Mouse (Mus musculus) heart, embryonic 11.5 days (tissue): ENCODE measurements around the gene Alcam. TPM values are rescaled to one million over a fixed set of nuclear protein-coding genes. Genes with fewer than 3 reads are reported as not detected.

Source experiments
- ATAC-seq: fragments of 200-750 bp; cut with Nextera tagmentation; replicated peaks from 2 replicates; pipeline ENCODE4 v1.8.0; 2017; ENCODE audit warnings: moderate library complexity; ENCODE audit not compliant: insufficient number of reproducible peaks, low FRiP score, low TSS enrichment
- H3K27ac ChIP-seq: fragments of 300-500 bp; sonication (generic); 2 replicates; pipeline ENCODE4 v1.5.1; 2014; ENCODE audit warnings: mild to moderate bottlenecking, low read depth, low read length
- H3K27me3 ChIP-seq: fragments of 300-500 bp; sonication (generic); 2 replicates; pipeline ENCODE4 v1.6.1; 2014; ENCODE audit warnings: mild to moderate bottlenecking, low read length, mixed read lengths; ENCODE audit not compliant: control insufficient read depth, insufficient read depth
- H3K36me3 ChIP-seq: fragments of 300-500 bp; sonication (generic); 2 replicates; pipeline ENCODE4 v1.6.1; 2014; ENCODE audit warnings: mild to moderate bottlenecking, low read length, moderate library complexity, mixed read lengths; ENCODE audit not compliant: control insufficient read depth, insufficient read depth
- H3K4me1 ChIP-seq: fragments of 300-500 bp; sonication (generic); 2 replicates; pipeline ENCODE4 v1.6.1; 2014; ENCODE audit warnings: low read length; ENCODE audit not compliant: control insufficient read depth, insufficient read depth
- H3K4me2 ChIP-seq: fragments of 300-500 bp; sonication (generic); 2 replicates; pipeline ENCODE4 v1.6.1; 2014; ENCODE audit warnings: mild to moderate bottlenecking, moderate library complexity
- H3K4me3 ChIP-seq: fragments of 300-500 bp; sonication (generic); 2 replicates; pipeline ENCODE4 v1.5.1; 2014; ENCODE audit warnings: low read depth, low read length
- H3K9ac ChIP-seq: fragments of 300-500 bp; sonication (generic); 2 replicates; pipeline ENCODE4 v1.6.1; 2014; ENCODE audit warnings: mild to moderate bottlenecking, low read depth, low read length, moderate library complexity
- H3K9me3 ChIP-seq: fragments of 300-500 bp; sonication (generic); replicated peaks from 2 replicates; pipeline ENCODE4 v1.6.1; 2016; ENCODE audit warnings: low read length; ENCODE audit not compliant: control insufficient read depth
- WGBS: fragments of 180-500 bp; shearing (Covaris S2); extraction: QIAGEN DNeasy Blood & Tissue Kit; methylation state at CpG from one replicate; pipeline ENCODE4 v1.1.7; 2014; ENCODE audit not compliant: insufficient replicate concordance; 5-methylcytosine and 5-hydroxymethylcytosine counted together
- polyA plus RNA-seq: library from polyadenylated mRNA; unstranded; fragments of >200 nt; fragmentation: Nextera tagmentation; extraction: Ambion mirVana; gene quantifications from 2 replicates; pipeline ENCODE4 v1.2.1, GENCODE M21; 2014

Gene Alcam
- polyA plus RNA-seq, 1 experiment from 2014 or later: 42.3 TPM

DNA sequence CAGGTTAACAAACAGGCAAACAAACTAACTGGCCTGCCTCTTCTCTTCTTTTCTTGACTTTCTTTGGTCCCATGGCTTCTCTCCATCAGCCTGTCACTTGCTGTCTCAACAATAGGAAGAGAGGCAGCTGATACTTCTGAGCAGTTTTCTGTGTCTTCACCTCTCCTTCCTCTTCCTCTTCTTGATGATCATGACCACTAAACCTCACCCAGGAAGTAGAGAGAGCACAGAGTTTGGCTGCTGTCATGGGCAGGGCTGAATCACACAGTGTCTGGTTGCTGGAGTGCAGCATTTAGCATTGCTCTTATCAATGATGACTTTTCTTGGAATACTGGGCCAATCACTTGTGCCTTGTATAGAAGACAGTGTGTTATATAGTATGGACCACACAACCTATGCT lies 14.6 kb upstream of the Alcam start:
- no peaks in the 10 kb centered on the region for H3K27me3 ChIP-seq
- no peak overlapping the region for H3K4me2 ChIP-seq
- H3K9ac ChIP-seq: no peak overlapping the region
- no peak overlapping the region for H3K27ac ChIP-seq
- H3K36me3 ChIP-seq: no peaks in the 10 kb centered on the region
- H3K9me3 ChIP-seq: no peaks in the 10 kb centered on the region; the same call in 1 of the 2 replicates
- no peak for ATAC-seq
- no peak overlapping the region for H3K4me3 ChIP-seq
- no peaks in the 10 kb centered on the region for H3K4me1 ChIP-seq

DNA sequence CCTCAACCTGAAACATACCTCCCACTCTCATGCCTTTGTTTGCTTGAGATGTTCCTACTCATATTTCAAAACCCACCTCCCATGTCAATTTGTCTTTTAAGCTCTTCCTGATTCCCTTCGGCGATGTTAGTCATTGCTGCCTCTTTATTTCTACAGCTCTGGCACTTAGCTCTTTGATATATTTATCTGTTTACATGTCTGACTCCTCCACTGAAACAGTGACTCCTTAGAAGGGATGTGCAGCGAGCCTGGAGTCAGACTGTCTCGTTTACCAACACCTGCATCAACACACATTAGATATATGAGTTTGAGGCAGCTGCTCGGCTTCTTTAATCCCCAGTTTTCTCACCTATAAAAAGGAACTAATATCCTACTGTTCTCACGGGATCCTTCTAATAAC lies 12.9 kb upstream of the Alcam start:
- Histone ChIP-seq H3K27me3 (no peaks in the 10 kb centered on the region), H3K4me1 (no peaks in the 10 kb centered on the region), H3K27ac (no peak overlapping the region), H3K9me3 (no peaks in the 10 kb centered on the region), H3K4me3 (no peak overlapping the region), H3K36me3 (no peaks in the 10 kb centered on the region), H3K9ac (no peak overlapping the region), H3K4me2 (no peak overlapping the region)
- WGBS: 70% methylated on average over 6 of the region's 6 CpGs
- no peak for ATAC-seq

DNA sequence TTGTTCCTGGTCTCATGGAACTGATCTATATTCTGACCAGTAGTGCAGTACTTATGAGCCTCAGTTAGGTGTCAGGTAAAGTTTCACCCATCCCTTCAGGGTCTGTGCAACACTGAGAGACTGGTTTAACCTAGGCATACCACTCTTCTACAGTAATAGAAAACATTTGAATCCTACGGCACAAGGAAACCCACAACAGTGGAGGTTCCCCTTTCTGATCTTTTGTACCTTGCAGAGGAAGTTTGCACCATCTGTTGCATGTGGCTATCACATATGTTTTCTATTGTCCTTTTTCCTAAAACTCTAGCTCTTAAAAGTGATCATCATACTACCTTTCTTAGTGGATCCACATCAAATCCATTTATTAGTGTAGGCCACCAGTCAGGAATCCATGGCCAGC lies 10.7 kb upstream of the Alcam start:
- ATAC-seq: no peak
- WGBS: 94% methylated on average over 1 of the region's 1 CpGs
- no peaks in the 10 kb centered on the region for H3K36me3 ChIP-seq
- no peak overlapping the region for H3K27ac ChIP-seq
- H3K27me3 ChIP-seq: no peaks in the 10 kb centered on the region
- H3K9me3 ChIP-seq: no peaks in the 10 kb centered on the region
- no peak overlapping the region for H3K4me2 ChIP-seq
- H3K4me3 ChIP-seq: no peak overlapping the region
- no peak overlapping the region for H3K9ac ChIP-seq
- H3K4me1 ChIP-seq: no peaks in the 10 kb centered on the region

DNA sequence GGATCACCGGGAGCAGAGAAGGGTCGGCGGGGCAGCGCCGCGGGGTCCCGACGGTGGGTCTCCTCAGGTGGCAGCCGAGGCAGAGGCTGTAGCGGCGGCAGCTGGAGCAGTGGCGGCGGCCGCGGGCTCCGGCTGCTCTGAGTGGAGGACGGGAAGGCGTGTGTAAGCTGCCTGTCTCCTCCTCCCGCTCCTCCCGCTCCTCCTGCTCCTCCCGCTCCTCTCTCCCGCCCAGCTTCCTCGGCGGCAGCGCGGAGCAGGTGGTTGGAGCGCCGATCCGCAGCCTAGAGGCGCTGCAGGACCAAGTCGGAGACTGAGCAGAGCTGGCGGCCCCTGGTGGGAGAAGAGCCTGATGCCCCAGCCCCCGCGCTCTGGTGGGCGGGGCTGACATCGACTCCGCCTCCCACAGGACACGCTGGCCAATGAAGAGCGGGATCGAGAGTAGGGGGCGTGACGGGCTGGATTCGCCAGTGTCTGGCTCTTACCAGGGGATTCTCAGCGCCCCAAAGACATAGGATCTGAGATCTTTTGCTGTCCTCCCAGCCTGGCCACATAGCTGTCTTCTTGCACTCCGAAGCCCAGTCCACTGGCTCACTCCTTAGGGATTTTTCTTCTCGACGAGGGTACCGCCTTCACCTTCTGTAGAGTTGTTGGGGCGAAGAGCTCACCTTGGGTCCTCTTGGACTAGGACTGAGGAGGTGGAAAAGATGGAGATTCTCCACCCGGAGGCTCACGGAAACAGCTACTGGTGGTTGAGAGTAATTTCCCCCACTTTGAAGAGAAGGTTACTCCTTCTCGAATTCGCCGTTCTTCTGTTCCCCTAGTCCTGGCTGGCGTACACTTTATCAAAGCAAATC lies 785 bp downstream of the Alcam start:
- Histone ChIP-seq H3K27ac (peak overlapping the region; percentile 65), H3K27me3 (no peaks in the 10 kb centered on the region), H3K4me3 (peak overlapping the region; percentile 78), H3K4me2 (peak overlapping the region; percentile 79), H3K36me3 (no peaks in the 10 kb centered on the region), H3K4me1 (0 out of 2 replicates have a peak, but pooled peaks cover 3% of the 10 kb centered on the region), H3K9ac (peak overlapping the region; percentile 67), H3K9me3 (no peaks in the 10 kb centered on the region)
- ATAC-seq: peak; percentile 93
- WGBS: under 1% methylated on average over 54 of the region's 55 CpGs

DNA sequence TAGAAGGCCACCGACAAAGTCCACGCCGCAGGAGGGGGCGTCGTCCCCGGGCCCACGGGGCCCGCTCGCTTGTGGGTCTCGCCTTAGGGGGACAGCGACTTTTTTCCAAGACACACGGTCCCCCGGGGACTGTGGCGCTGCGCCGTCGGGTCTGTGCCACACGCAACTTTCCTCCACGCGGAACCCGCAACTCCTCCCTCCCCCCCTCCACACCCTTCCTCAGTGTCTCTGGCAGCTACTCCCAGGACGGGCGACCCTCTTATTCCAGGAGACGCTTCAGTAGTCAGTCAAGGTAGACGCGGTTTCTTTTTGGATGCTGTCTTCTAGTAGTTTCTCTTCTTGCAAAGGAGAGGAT lies 1.4 kb downstream of the Alcam start:
- no peaks in the 10 kb centered on the region for H3K27me3 ChIP-seq
- H3K27ac ChIP-seq: peak overlapping the region; percentile 38; the same call in 1 of the 2 replicates
- H3K4me2 ChIP-seq: peak overlapping the region; percentile 79
- 0 out of 2 replicates have a peak, but pooled peaks cover 3% of the 10 kb centered on the region for H3K4me1 ChIP-seq
- peak overlapping the region; percentile 67 for H3K9ac ChIP-seq
- under 1% methylated on average over 26 of the region's 26 CpGs for WGBS
- H3K9me3 ChIP-seq: no peaks in the 10 kb centered on the region
- no peaks in the 10 kb centered on the region for H3K36me3 ChIP-seq
- peak overlapping the region; percentile 78 for H3K4me3 ChIP-seq
- peak; percentile 13 for ATAC-seq

DNA sequence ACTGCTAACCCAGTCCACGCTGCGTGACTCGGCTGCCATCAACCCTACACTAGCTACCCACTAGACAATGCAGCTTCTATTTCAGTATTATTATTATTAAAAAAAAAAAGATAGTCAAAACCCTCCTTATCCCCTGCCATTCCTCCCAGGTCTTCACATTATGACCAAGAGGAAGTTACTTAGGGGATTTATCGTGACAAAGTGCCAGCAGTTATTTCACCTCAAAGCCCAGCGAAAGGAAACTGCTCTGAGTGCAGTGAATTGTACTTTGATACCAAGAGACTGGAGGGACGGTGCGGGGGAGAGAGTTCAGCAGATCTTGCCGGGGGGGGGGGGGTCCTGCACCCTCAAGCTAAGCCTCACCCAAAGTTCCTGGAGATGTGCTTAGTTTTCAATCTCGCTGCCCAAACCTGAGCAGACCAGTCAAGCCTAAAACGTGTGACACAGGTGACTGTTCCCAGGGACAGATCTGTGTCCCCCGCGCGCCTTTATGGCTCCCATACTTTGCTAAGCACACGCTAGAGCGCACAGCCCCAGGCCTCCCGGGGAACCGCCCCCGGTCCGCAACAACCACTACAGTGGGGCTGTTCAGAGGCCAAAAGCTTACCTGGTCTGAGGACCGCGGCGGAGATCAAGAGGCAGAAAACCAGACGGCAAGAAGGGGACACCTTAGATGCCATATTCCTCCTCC lies 1.9 kb downstream of the Alcam start:
- WGBS: under 1% methylated on average over 23 of the region's 23 CpGs
- no peak for ATAC-seq
- 0 out of 2 replicates have a peak overlapping the region, but pooled peaks have one; percentile 38 for H3K27ac ChIP-seq

DNA sequence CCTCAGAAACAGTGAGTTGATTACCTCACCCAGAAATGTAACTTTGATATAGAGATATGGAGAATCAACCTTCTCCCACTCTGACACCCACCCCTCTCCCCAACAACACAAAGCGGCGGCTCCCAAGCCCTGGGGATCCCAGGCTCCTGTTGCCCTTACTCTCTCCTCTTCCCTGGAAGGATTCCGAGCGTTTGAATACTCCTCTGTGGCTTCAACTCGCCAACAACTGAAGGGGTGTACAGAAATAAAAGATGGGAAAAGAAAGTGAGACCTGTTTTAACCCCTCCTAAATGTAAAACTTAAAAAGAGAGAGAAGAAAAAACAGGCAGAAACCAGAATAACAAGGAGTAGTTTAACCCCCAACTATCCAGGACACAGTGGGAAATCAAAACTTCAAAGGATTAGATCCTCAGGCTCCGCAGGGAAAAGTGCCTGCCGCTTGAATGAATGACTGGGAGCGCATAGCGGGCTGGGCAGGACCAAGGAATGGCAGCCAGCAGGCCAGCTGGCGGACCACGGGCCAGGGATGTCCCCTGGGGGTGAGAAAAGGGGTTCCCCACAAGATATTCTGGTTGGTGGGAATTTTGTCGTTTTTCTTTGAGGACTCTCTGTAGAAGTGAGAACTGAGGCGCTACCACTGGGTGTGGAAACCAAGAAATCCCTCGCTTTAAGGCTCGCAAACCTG lies 2.6 kb downstream of the Alcam start:
- Histone ChIP-seq H3K27me3 (no peaks in the 10 kb centered on the region), H3K9me3 (no peaks in the 10 kb centered on the region), H3K36me3 (no peaks in the 10 kb centered on the region), H3K27ac (no peak overlapping the region; the same call in 1 of the 2 replicates), H3K4me1 (0 out of 2 replicates have a peak, but pooled peaks cover 3% of the 10 kb centered on the region), H3K4me3 (peak overlapping the region; percentile 78), H3K4me2 (peak overlapping the region; percentile 79), H3K9ac (peak overlapping the region; percentile 67)
- WGBS: 2% methylated on average over 15 of the region's 15 CpGs
- ATAC-seq: no peak

More for the DNA sequence above, 1.9 kb downstream of the Alcam start:
- Histone ChIP-seq H3K36me3 (no peaks in the 10 kb centered on the region), H3K27me3 (no peaks in the 10 kb centered on the region), H3K4me3 (peak overlapping the region; percentile 78), H3K9ac (peak overlapping the region; percentile 67), H3K9me3 (no peaks in the 10 kb centered on the region), H3K4me2 (peak overlapping the region; percentile 79), H3K4me1 (0 out of 2 replicates have a peak, but pooled peaks cover 3% of the 10 kb centered on the region)

DNA sequence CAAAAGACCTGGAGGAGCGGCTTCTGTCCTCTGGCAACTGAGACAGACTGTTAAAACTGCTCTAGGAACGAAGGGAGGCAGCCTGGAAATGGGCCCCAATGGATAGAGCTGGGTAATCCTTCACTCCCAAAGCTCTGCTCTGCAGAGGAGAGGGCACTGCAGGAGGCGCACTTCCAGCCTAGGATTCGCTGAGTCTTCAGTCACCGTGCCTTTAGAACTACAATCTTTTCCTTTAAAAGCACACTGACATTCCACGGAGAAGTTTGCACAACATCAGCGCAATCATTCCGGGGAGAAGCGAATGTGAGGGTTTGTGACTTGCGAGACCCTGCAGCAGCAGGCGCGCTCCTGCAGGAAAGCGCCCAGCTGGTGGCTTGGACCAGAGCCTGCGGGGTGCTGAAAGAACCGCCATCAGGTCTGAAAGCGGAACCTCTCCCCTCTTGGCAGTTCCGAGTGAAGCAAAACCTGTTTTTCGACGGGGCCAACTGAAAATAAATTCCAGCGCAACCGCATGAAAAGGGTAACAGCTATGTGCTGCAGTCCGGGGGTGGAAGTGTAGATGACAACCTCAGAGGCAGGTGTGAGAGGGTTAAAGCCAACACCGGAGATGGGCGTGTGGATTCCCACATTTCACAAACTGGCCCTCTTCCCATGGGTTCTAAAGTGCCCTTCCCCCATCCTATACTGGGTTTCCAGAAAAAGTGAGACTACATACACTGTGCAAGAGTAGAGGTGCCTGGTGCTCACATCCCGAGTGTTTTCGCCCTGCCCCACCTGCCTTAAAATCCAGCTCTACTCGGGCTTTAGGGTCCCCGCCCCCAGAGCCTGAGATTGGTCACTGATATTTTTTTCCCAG lies 3.4 kb downstream of the Alcam start:
- no peaks in the 10 kb centered on the region for H3K9me3 ChIP-seq
- no peaks in the 10 kb centered on the region for H3K36me3 ChIP-seq
- under 1% methylated on average over 28 of the region's 28 CpGs for WGBS
- H3K27me3 ChIP-seq: no peaks in the 10 kb centered on the region
- H3K4me2 ChIP-seq: peak overlapping the region; percentile 79
- H3K27ac ChIP-seq: peak overlapping the region; percentile 62
- peak overlapping the region; percentile 67 for H3K9ac ChIP-seq
- no peak for ATAC-seq
- H3K4me3 ChIP-seq: peak overlapping the region; percentile 78
- H3K4me1 ChIP-seq: 0 out of 2 replicates have a peak, but pooled peaks cover 3% of the 10 kb centered on the region
